9 mouse cellular contexts compared by ENCODE assay signal in the genomic region with DNA sequence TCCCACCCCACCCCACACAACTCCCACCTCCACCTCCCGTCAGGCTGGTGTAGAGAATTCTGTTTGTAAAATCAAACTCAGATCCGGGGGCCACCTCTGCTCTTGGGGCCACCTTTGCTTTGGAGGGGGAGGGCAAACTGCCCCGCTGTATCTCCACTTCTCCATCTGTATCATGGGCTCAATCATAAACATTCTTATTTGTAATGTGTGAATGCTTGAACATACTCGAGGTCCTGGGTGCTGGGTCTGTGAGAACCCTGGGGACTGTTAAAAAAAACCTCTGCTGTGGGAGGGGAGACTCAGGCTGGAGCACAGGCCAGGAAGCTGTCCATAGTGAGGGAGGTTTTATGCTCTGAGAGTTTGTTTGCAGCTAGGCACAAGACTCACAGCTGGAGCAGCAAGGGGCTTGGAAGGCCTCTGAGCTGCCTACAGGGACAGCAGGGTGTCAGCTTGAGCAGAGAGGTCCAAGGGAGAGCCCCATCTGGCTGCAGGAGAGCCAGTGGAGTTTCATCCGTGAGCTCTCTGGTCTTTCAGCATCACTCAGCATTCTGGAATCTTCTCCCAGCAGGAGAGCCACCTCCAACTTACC. TPM values are rescaled to one million over a fixed set of nuclear protein-coding genes. Genes with fewer than 3 reads are reported as not detected.
DNase-seq lines count a peak whose midpoint lies in the region; ATAC-seq and TF ChIP-seq lines count a peak whose summit lies in the region.
"Had no signal": no experiment of that assay in that cellular context is flagged by ENCODE, and none has a peak within 500 bp of the region (broad histone marks: within the 10 kb centered on the region; RNA-seq: fewer than 3 reads in every experiment).

No protein-coding gene starts in this region.

- H3K27me3 ChIP-seq in kidney, postnatal 0 days (ENCODE audit: insufficient read depth, low read length): no peaks in the 10 kb centered on the region
- H3K27me3 ChIP-seq in heart, embryonic 12.5 days (replicated peaks): no peaks in the 10 kb centered on the region; the same call in 1 of the 2 replicates
- H3K27me3 ChIP-seq in limb, embryonic 15.5 days: no peaks in the 10 kb centered on the region

- H3K4me2 ChIP-seq in kidney, postnatal 0 days (ENCODE audit: low read length): no peak overlapping the region
- no peak overlapping the region for H3K4me2 ChIP-seq in heart, embryonic 12.5 days
- H3K4me2 ChIP-seq in limb, embryonic 15.5 days: no peak overlapping the region

- no peak overlapping the region for H3K9ac ChIP-seq in kidney, postnatal 0 days (ENCODE audit: low read depth, low read length)
- H3K9ac ChIP-seq in heart, embryonic 12.5 days: peak overlapping the region; percentile 22; the same call in 1 of the 2 replicates
- no peak overlapping the region for H3K9ac ChIP-seq in limb, embryonic 15.5 days

- peaks cover 9% of the 10 kb centered on the region; the same call in 1 of the 2 replicates for H3K36me3 ChIP-seq in kidney, postnatal 0 days (ENCODE audit: insufficient read depth, low read length)
- 0 out of 2 replicates have a peak, but pooled peaks cover 3% of the 10 kb centered on the region for H3K36me3 ChIP-seq in heart, embryonic 12.5 days
- no peaks in the 10 kb centered on the region for H3K36me3 ChIP-seq in limb, embryonic 15.5 days

- 26% methylated on average over 5 of the region's 5 CpGs for WGBS in kidney, postnatal 0 days
- WGBS in heart, embryonic 12.5 days: 34% methylated on average over 5 of the region's 5 CpGs
- WGBS in limb, embryonic 15.5 days: 32% methylated on average over 5 of the region's 5 CpGs

- DNase-seq in kidney, postnatal 0 days (ENCODE audit: low spot score): peak; percentile 84
- DNase-seq in kidney, adult 9 months: no peak
- no peak for DNase-seq in right cerebral cortex, postnatal 36 days (ENCODE audit: low spot score in 2 of 2)
- no peak for DNase-seq in spleen, adult 12 weeks (ENCODE audit: low spot score)
- DNase-seq: cerebellum, adult 8-10 months had no signal

- peak overlapping the region; percentile 82 for H3K27ac ChIP-seq in kidney, postnatal 0 days
- H3K27ac ChIP-seq in brown adipose tissue, adult 24 weeks (replicated peaks; ENCODE audit: low read depth, low read length): peak overlapping the region; percentile 45
- peak overlapping the region; percentile 11; the same call in 1 of the 2 replicates for H3K27ac ChIP-seq in heart, embryonic 12.5 days (ENCODE audit: poor library complexity, severe bottlenecking)
- peak overlapping the region; percentile 38; the same call in 1 of the 2 replicates for H3K27ac ChIP-seq in limb, embryonic 15.5 days

- 0 out of 2 replicates have a peak, but pooled peaks have one; percentile 23 for TF ChIP-seq CTCF in kidney, postnatal 0 days (IDR thresholded peaks at IDR 0.05; ENCODE audit: low read depth)

- H3K4me3 ChIP-seq in kidney, postnatal 0 days (replicated peaks; ENCODE audit: low read depth, low read length): no peak overlapping the region
- H3K4me3 ChIP-seq in brown adipose tissue, adult 24 weeks (ENCODE audit: insufficient read depth, low read depth, low read length): no peak overlapping the region
- H3K4me3 ChIP-seq in heart, embryonic 12.5 days: no peak overlapping the region
- no peak overlapping the region for H3K4me3 ChIP-seq in limb, embryonic 15.5 days

- peaks cover 4% of the 10 kb centered on the region; the same call in 1 of the 2 replicates for H3K4me1 ChIP-seq in kidney, postnatal 0 days (replicated peaks; ENCODE audit: insufficient read depth, low read length)
- H3K4me1 ChIP-seq in brown adipose tissue, adult 24 weeks (ENCODE audit: control insufficient read depth, insufficient read depth, insufficient read length, low read length): peaks cover 23% of the 10 kb centered on the region
- peaks cover 44% of the 10 kb centered on the region for H3K4me1 ChIP-seq in heart, embryonic 12.5 days (replicated peaks)
- peaks cover 47% of the 10 kb centered on the region for H3K4me1 ChIP-seq in limb, embryonic 15.5 days

- no peaks in the 10 kb centered on the region for H3K9me3 ChIP-seq in kidney, postnatal 0 days (replicated peaks; ENCODE audit: low read length)
- no peaks in the 10 kb centered on the region for H3K9me3 ChIP-seq in heart, embryonic 12.5 days (replicated peaks)
- no peaks in the 10 kb centered on the region for H3K9me3 ChIP-seq in limb, embryonic 15.5 days

- no peak; the same call in 1 of the 2 replicates for ATAC-seq in kidney, postnatal 0 days (replicated peaks; ENCODE audit: low FRiP score, low read depth)
- ATAC-seq in heart, embryonic 12.5 days (ENCODE audit: insufficient number of reproducible peaks, low FRiP score): no peak
- no peak for ATAC-seq in limb, embryonic 15.5 days (ENCODE audit: insufficient number of reproducible peaks, low FRiP score, low TSS enrichment, low read depth)
- ATAC-seq in erythroblast, adult 5-6 weeks (replicated peaks; ENCODE audit: low FRiP score, poor library complexity, severe bottlenecking): no peak

RNA-seq across cellular contexts. Expression of gene Lrrc32, which starts 15.7 kb away (rescaled TPM):
- 13.8 and 15.1 TPM in 2 replicates for polyA plus RNA-seq in kidney, postnatal 0 days (2015; fragmentation: Nextera tagmentation; extraction: Ambion mirVana)
- 4.5 and 5.1 TPM in 2 replicates for polyA plus RNA-seq in brown adipose tissue, adult 24 weeks (2012; ENCODE audit: insufficient read depth, insufficient read length, missing spikeins)
- polyA plus RNA-seq in heart, embryonic 12.5 days (2016; fragmentation: Nextera tagmentation; extraction: Ambion mirVana): 7.5 TPM in 2 replicates
- polyA plus RNA-seq in limb, embryonic 15.5 days (2015; fragmentation: Nextera tagmentation; extraction: Ambion mirVana): 8.4 and 8.8 TPM in 2 replicates
- not detected in 2 replicates for total RNA-seq in erythroblast, adult 5-6 weeks (2015; ENCODE audit: low replicate concordance)
- not detected in 2 replicates for total RNA-seq in erythroblast, adult 5-6 weeks (2017; ENCODE audit: low replicate concordance)

Comparison
In these comparisons a context has a peak if more than half of its experiments do, and no peak if none do; other contexts are left out.
1. H3K27ac ChIP-seq: peak in every context shown above with its lines; median percentile 82 in kidney, postnatal 0 days; 45 in brown adipose tissue, adult 24 weeks; 38 in limb, embryonic 15.5 days; 11 in heart, embryonic 12.5 days.